Mouse (Mus musculus) forebrain, embryonic 13.5 days (tissue): ENCODE data around the gene Recql. TPM values are rescaled to one million over a fixed set of nuclear protein-coding genes. Genes with fewer than 3 reads are reported as not detected.
A peak's percentile ranks its signal among the peaks of the same experiment; 100 is the strongest.
"Not testable (repeated sequence)": the region's sequence is repeated elsewhere in the genome, so short reads cannot be mapped to it uniquely, and the experiment has no call there.

Source experiments
- ATAC-seq: fragments of 200-750 bp; cut with Nextera tagmentation; 2 replicates; pipeline ENCODE4 v1.8.0; 2017
- H3K27ac ChIP-seq: fragments of 300-500 bp; sonication (generic); 2 replicates; pipeline ENCODE4 v1.5.1; 2015; ENCODE audit warnings: inconsistent platforms, mild to moderate bottlenecking, moderate library complexity
- H3K27me3 ChIP-seq: fragments of 300-500 bp; sonication (generic); 2 replicates; pipeline ENCODE4 v1.6.1; 2015; ENCODE audit warnings: mild to moderate bottlenecking, inconsistent platforms
- H3K36me3 ChIP-seq: fragments of 300-500 bp; sonication (generic); 2 replicates; pipeline ENCODE4 v1.6.1; 2015; ENCODE audit warnings: mild to moderate bottlenecking, inconsistent platforms; ENCODE audit not compliant: poor library complexity, severe bottlenecking
- H3K4me1 ChIP-seq: fragments of 300-500 bp; sonication (generic); 2 replicates; pipeline ENCODE4 v1.6.1; 2015; ENCODE audit warnings: inconsistent platforms
- H3K4me2 ChIP-seq: fragments of 300-500 bp; sonication (generic); 2 replicates; pipeline ENCODE4 v1.6.1; 2015; ENCODE audit warnings: inconsistent platforms, mild to moderate bottlenecking, moderate library complexity
- H3K4me3 ChIP-seq: fragments of 300-500 bp; sonication (generic); 2 replicates; pipeline ENCODE4 v1.5.1; 2015; ENCODE audit warnings: mild to moderate bottlenecking, inconsistent platforms
- H3K9ac ChIP-seq: fragments of 300-500 bp; sonication (generic); 2 replicates; pipeline ENCODE4 v1.6.1; 2015; ENCODE audit warnings: mild to moderate bottlenecking, inconsistent platforms
- H3K9me3 ChIP-seq: fragments of 300-500 bp; sonication (generic); replicated peaks from 2 replicates; pipeline ENCODE4 v1.6.1; 2016; ENCODE audit warnings: inconsistent platforms
- WGBS: fragments of 180-500 bp; shearing (Covaris S2); methylation state at CpG from one replicate; pipeline ENCODE4 v1.1.7; 2015; 5-methylcytosine and 5-hydroxymethylcytosine counted together
- polyA plus RNA-seq: library from polyadenylated mRNA; unstranded; fragments of >200 nt; fragmentation: Nextera tagmentation; extraction: Ambion mirVana; gene quantifications from 2 replicates; pipeline ENCODE4 v1.2.1, GENCODE M21; 2015

The Recql gene
- polyA plus RNA-seq, 1 experiment from 2014 or later: 36.2 TPM

GRCm38 (mm10) chr6:142362036-142362435 is 24.9 kb downstream of the Recql start:
- H3K9ac ChIP-seq: no peak overlapping the region
- no peaks in the 10 kb centered on the region for H3K27me3 ChIP-seq
- ATAC-seq: no peak
- WGBS: 89% methylated on average over 6 of the region's 6 CpGs
- no peak overlapping the region for H3K4me2 ChIP-seq
- no peak overlapping the region for H3K27ac ChIP-seq
- H3K4me3 ChIP-seq: no peak overlapping the region
- H3K36me3 ChIP-seq: peaks cover 91% of the 10 kb centered on the region
- H3K9me3 ChIP-seq: no peaks in the 10 kb centered on the region
- no peaks in the 10 kb centered on the region for H3K4me1 ChIP-seq

- H3K4me3 ChIP-seq: no peak overlapping the region
- H3K9ac ChIP-seq: no peak overlapping the region
- H3K9me3 ChIP-seq: no peaks in the 10 kb centered on the region
- WGBS: 87% methylated on average over 7 of the region's 7 CpGs
- ATAC-seq: no peak
- H3K36me3 ChIP-seq: peaks cover 91% of the 10 kb centered on the region
- no peaks in the 10 kb centered on the region for H3K4me1 ChIP-seq
- H3K27me3 ChIP-seq: no peaks in the 10 kb centered on the region
- H3K4me2 ChIP-seq: no peak overlapping the region
- no peak overlapping the region for H3K27ac ChIP-seq
Measured at GRCm38 (mm10) chr6:142357106-142357505, 29.8 kb downstream of the Recql start.

- H3K27ac ChIP-seq, ATAC-seq, H3K9me3 ChIP-seq, H3K27me3 ChIP-seq, H3K4me3 ChIP-seq, H3K4me1 ChIP-seq, H3K4me2 ChIP-seq, H3K9ac ChIP-seq: not testable (repeated sequence)
- WGBS: 92% methylated on average over 3 of the region's 3 CpGs
- peaks cover 84% of the 10 kb centered on the region for H3K36me3 ChIP-seq
Measured at GRCm38 (mm10) chr6:142352099-142352498, 34.8 kb downstream of the Recql start.

GRCm38 (mm10) chr6:142347431-142348385 is 39.2 kb downstream of the Recql start:
- Histone ChIP-seq H3K9ac (no peak overlapping the region), H3K27ac (no peak overlapping the region), H3K4me1 (peaks cover 14% of the 10 kb centered on the region), H3K4me3 (no peak overlapping the region), H3K27me3 (no peaks in the 10 kb centered on the region), H3K36me3 (peaks cover 47% of the 10 kb centered on the region), H3K9me3 (no peaks in the 10 kb centered on the region), H3K4me2 (no peak overlapping the region)
- ATAC-seq: no peak
- WGBS: 81% methylated on average over 11 of the region's 11 CpGs

GRCm38 (mm10) chr6:142346181-142347110 is 40.4 kb downstream of the Recql start:
- peak overlapping the region; percentile 61 for H3K9ac ChIP-seq
- peak overlapping the region; percentile 60 for H3K4me2 ChIP-seq
- ATAC-seq: no peak
- no peaks in the 10 kb centered on the region for H3K27me3 ChIP-seq
- 0 out of 2 replicates have a peak overlapping the region, but pooled peaks have one; percentile 75 for H3K27ac ChIP-seq
- peak overlapping the region; percentile 64 for H3K4me3 ChIP-seq
- H3K4me1 ChIP-seq: peaks cover 14% of the 10 kb centered on the region
- 63% methylated on average over 12 of the region's 12 CpGs for WGBS
- no peaks in the 10 kb centered on the region for H3K9me3 ChIP-seq
- peaks cover 34% of the 10 kb centered on the region for H3K36me3 ChIP-seq

- WGBS: 1% methylated on average over 48 of the region's 48 CpGs
- H3K4me3 ChIP-seq: peak within 1 kb of the TSS; percentile 64
- H3K27me3 ChIP-seq: no peaks in the 10 kb centered on the region
- peak within 1 kb of the TSS; percentile 60 for H3K4me2 ChIP-seq
- peaks cover 14% of the 10 kb centered on the region for H3K4me1 ChIP-seq
- no peaks in the 10 kb centered on the region for H3K9me3 ChIP-seq
- ATAC-seq: peak; percentile 97
- H3K9ac ChIP-seq: peak within 1 kb of the TSS; percentile 61
- H3K36me3 ChIP-seq: peaks cover 25% of the 10 kb centered on the region
- peak within 1 kb of the TSS; percentile 75 for H3K27ac ChIP-seq
Measured at GRCm38 (mm10) chr6:142345440-142346038, 41.3 kb downstream of the Recql start, which contains the start of gene Pyroxd1. TSS of gene Pyroxd1 (plus strand) at chr6:142345654.

- no peaks in the 10 kb centered on the region for H3K9me3 ChIP-seq
- ATAC-seq: no peak
- no peaks in the 10 kb centered on the region for H3K27me3 ChIP-seq
- no peak overlapping the region for H3K4me2 ChIP-seq
- H3K4me1 ChIP-seq: peaks cover 14% of the 10 kb centered on the region
- H3K9ac ChIP-seq: no peak overlapping the region
- H3K4me3 ChIP-seq: no peak overlapping the region
- no peak overlapping the region for H3K27ac ChIP-seq
- peaks cover 7% of the 10 kb centered on the region; the same call in 1 of the 2 replicates for H3K36me3 ChIP-seq
- WGBS: 67% methylated on average over 2 of the region's 2 CpGs
Measured at GRCm38 (mm10) chr6:142343561-142343960, 43.3 kb downstream of the Recql start.

- Histone ChIP-seq H3K27me3 (no peaks in the 10 kb centered on the region), H3K4me1 (no peaks in the 10 kb centered on the region), H3K36me3 (no peaks in the 10 kb centered on the region), H3K27ac (no peak overlapping the region), H3K9me3 (no peaks in the 10 kb centered on the region), H3K4me2 (no peak overlapping the region), H3K4me3 (no peak overlapping the region), H3K9ac (no peak overlapping the region)
- no peak for ATAC-seq
- 56% methylated on average over 2 of the region's 2 CpGs for WGBS
Measured at GRCm38 (mm10) chr6:142339576-142339975, 47.3 kb downstream of the Recql start.

GRCm38 (mm10) chr6:142338961-142339360 is 47.9 kb downstream of the Recql start:
- ATAC-seq: no peak
- Histone ChIP-seq H3K36me3 (no peaks in the 10 kb centered on the region), H3K27me3 (no peaks in the 10 kb centered on the region), H3K4me2 (no peak overlapping the region), H3K4me3 (no peak overlapping the region), H3K4me1 (no peaks in the 10 kb centered on the region), H3K27ac (no peak overlapping the region), H3K9me3 (no peaks in the 10 kb centered on the region), H3K9ac (no peak overlapping the region)
- WGBS: 54% methylated on average over 2 of the region's 2 CpGs

GRCm38 (mm10) chr6:142329201-142329600 is 57.7 kb downstream of the Recql start:
- no peak overlapping the region for H3K27ac ChIP-seq
- WGBS: 55% methylated on average over 1 of the region's 1 CpGs
- no peak overlapping the region for H3K9ac ChIP-seq
- H3K4me1 ChIP-seq: no peaks in the 10 kb centered on the region
- ATAC-seq: no peak
- no peak overlapping the region for H3K4me2 ChIP-seq
- no peaks in the 10 kb centered on the region for H3K9me3 ChIP-seq
- no peaks in the 10 kb centered on the region for H3K27me3 ChIP-seq
- no peak overlapping the region for H3K4me3 ChIP-seq
- H3K36me3 ChIP-seq: no peaks in the 10 kb centered on the region

GRCm38 (mm10) chr6:142326598-142326997 is 60.3 kb downstream of the Recql start:
- Histone ChIP-seq H3K9me3 (no peaks in the 10 kb centered on the region), H3K4me3 (no peak overlapping the region), H3K36me3 (no peaks in the 10 kb centered on the region), H3K4me1 (peaks cover 6% of the 10 kb centered on the region; the same call in 1 of the 2 replicates), H3K27ac (no peak overlapping the region), H3K4me2 (no peak overlapping the region), H3K27me3 (no peaks in the 10 kb centered on the region), H3K9ac (no peak overlapping the region)
- WGBS: 82% methylated on average over 3 of the region's 3 CpGs
- ATAC-seq: no peak
